Mouse (Mus musculus): Measurements from ENCODE around the gene Fosl2.

Gene Fosl2

DNA sequence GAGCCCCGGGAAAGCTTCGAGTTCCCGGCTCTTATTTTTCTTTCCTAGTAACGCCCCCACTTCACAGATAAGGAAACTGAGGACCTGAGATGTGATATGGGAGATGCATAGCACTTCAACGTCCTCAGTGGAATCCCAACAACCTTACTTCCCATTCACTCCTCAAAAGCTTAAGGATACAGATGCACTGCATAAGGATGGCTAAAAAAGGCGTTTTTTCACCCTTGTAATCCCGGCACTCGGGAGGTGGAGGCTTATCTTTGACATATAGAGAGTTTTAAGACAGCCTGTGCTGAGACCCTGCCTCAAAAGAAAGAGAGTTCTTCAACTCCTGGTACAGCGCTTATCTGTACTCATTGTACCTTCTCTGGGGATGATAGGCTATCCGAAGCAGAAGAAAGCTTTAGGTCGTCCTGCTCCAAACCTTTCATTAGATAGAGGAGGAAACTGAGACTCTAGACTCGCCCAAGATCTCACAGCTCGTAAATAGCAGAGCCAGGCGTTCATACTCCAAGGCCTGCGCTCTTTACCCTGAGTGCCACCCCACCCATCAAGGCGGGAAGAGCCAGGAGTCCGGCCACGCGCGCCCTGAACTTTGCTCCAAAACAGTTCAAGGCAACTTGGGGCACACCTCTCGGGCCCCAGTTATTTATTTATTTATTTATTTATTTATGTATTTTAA lies 1.4 kb upstream of the Fosl2 start:
- DNase-seq (ENCODE audit: low spot score in 2 of 2), result peak in 1 of 2 experiments; percentile 32

DNA sequence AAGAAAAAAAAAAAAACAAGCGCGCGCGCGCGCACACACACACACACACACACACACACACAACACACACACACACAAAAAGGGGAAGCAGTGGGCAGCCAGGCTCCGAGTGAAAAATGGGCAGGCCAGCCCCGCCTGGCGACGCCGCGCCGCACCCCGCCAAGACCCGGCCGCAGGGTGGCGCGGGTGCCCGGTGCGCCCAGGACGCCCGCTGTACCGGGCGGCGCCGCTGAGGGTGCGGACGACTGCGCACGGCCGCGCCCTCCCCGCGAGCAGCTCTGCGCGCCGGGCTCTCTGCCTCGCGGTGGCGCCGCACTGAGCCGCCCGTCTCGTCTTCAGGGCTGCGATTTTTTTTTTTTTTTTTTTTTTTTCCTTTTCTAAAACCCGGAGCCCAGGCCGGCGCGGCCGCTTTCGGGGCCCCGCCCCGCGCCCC lies 682 bp upstream of the Fosl2 start:
- DNase-seq (ENCODE audit: low spot score in 2 of 2), result peak in 1 of 2 experiments; percentile 50

DNA sequence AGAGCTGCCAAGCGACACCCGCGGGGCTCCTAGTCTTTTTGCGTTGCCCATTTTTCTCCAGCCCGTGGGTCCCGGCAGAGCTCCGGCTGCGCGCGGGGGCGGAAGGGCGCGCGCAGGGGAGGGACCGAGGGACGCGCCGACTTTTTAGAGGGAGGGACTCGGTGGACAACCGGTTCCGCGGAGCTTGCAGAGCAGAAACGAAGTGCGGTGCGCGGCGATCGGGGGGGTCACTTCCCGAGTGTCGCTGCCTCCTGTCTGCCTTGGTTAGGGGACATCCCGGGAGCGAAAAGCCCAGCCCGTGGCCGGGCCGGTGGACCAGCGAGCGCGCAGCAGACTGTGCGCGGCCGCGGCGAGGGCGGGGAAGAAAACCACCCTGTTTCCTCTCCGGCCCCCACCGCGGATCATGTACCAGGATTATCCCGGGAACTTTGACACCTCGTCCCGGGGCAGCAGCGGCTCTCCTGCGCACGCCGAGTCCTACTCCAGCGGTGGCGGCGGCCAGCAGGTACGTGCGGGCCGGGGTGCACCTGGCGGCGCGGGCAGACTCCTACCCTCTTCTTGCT lies 781 bp downstream of the Fosl2 start:
- peak in 1 of 2 experiments; percentile 50 for DNase-seq (ENCODE audit: low spot score in 2 of 2)

DNA sequence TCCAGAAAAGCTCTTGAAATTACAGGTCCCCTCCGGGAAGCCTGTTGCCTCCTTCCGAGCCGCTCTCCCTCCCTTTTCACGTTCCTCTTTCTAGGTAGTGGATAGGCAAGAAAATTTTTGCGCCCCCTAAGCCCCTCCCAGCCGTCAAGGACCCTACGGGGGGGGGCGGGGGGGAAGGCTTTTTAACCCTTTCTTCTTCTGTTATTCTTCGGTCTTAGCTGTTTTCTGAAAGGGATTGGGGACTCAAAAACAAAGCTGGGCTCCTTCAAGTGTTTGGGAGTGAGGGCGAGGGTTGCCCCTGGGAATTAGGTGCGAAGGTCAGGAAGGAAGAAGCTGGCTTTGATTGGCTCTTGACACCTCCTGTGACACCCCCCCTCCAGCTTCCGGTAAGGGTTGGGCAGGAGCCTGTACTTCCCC lies 1.5 kb downstream of the Fosl2 start:
- DNase-seq (ENCODE audit: low spot score in 2 of 2), result no peak

DNA sequence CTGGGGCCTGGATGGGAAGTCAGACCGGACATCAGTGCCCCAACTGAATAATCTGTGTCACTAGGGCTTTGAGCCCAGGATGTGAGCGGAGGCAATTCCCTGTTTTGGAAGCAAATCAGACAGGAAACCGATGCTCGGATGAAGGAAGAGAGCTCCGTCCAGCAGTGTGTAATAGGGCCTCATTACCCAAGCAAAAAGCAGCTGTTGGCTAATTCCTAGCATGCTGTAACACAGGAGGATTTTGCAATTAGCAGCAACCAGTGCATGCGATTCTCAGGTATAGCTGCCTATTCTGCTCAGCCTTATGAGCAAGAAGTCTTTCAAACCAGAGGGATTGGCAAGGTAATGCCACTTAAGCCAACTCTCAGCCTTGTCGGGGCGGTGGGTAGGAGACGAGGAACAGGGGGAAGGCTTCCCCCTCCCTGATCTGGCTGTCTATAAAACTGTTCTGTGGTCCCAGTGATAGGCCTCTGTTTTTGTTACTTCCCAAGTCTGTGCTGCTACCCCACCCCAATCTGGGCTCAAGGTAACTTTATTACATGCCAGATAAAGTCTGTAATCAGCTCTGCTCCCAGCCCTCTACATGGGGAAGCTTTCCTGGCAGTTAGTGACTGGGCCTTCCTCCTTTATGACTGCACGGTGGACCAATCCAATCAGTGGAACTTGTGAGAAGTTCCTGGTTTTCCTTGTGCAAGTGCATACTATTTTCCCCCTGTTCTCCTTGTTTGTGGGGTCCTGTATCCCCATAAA lies 3.0 kb downstream of the Fosl2 start:
- no peak for DNase-seq (ENCODE audit: low spot score in 2 of 2)

DNA sequence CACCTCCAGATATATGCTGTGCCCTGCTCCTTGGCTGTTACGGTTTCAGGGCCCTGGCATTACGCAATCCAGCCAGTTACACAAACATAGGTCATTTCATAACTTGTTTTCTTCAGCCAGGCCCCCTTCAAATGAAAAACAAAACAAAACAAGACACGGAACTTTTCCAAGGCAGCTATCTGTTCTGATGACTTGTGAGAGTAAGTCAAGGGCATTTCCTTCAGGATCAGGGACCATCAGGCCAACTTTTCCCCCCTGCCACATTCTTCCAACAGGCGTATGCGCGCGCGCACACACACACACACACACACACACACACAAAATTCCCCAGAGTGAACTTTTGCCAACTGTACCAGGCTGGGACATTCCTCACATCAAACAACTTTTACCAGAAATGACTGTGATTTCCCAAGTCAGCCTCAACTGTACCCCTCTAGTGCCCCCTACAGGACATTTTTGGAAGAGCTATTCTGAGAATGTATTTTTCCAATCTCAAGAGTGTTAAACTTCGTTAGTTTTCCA lies 4.0 kb downstream of the Fosl2 start:
- peak in 1 of 2 experiments; percentile 65 for DNase-seq (ENCODE audit: low spot score in 2 of 2)

DNA sequence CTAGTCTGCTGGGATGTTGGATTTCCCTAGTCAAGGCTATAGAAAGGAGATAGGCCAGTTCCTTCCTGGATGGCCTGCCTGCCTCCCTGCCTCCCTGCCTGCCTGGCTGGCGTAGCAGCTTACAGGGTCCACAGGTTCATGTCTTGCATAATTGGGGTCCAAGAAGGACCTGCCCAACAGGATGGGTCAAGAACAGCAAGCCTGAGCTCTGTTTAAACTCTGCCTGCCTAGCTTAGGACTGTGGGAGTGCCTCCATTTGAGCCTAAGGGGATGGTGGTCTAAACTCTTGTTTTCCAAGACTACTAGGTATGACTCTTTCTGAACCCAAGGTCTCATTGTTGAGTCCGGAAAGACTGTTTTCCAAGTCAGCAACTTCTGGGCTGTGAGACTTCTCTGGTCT lies 6.3 kb downstream of the Fosl2 start:
- no peak for DNase-seq (ENCODE audit: low spot score in 2 of 2)

DNA sequence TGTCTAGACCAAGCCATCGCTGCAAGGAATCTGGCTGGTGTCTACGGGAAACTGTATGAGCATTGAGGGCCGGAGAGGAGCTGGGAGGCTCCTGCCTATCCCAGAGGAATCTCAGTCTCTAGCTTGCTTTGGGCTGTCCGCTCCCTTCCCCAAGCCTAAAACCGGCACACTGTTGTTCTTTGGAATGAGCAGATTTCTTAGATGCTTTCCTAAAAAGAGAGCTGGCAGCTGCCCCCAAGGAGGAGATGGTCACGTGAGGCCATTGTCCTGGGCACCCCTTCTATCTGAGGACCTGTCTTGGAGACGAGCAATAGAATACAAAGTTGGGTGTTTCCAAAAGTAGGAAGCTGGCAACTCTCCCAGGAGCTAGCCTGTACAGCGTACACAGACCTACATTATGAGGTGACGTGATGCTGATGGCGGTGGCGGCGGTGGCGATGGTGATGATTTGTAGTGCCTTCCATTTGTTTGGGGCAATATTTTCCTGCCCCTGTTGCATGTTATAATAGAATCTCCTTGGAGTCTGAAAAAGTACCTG lies 7.9 kb downstream of the Fosl2 start:
- DNase-seq (ENCODE audit: low spot score in 2 of 2), result no peak

DNA sequence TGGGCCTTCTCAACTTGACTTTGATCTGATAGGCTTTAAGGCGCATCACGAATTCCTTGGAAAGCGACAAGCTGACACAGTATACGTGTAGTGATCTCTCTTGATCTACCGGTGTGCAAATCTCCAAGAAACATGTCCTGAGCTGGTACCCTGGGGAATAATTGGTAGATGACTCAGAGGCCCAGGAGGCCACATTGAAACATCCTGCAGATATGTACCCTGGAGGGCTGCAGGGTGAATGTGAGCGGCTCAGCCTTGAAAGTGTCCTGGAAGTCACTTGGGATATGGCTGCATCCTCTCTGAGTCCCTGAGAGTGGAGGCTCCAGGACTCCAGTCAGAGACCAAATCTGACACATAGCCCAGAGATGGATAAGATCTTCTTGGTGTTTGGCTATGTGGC lies 10.7 kb downstream of the Fosl2 start:
- no peak for DNase-seq (ENCODE audit: low spot score in 2 of 2)

DNA sequence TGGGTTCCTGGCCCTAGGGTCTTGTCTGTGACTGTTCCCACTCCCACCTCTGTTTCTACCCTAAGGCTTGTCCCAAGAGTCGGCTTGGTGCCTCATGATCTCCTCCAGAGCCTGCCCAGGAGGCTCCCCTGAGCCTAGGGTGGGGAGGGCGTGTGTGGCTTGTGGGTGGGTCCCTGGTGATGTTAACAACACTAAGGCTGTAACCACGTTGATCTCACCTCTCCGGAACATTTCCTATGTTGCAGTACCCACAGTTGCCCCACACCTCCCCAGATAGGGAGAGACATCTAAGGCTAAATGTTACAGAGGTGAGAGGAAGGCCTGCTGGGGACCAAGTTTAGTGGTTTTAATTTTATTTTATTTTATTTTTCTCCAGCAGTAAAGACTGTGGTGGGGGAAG lies 13.0 kb downstream of the Fosl2 start:
- no peak for DNase-seq (ENCODE audit: low spot score in 2 of 2)

DNA sequence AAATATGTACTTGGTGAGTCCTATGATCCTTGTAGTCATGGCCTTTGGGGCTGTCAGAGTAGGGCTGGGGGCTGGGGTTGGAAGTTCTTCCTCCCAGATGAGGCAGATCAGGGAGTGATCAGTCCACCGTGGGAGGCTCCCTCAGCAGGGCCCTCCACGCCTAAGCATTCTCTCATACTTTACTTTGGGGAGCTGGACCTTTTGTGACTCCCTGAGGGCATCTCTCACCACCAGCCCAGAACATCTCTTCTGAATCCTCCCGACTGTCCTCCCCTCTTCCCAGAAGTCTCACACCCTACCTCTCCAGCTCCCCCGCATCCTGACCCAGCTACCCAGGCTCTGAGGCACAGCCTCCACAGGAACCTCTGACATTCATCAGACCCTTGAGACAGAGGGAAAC lies 15.6 kb downstream of the Fosl2 start:
- no peak for DNase-seq (ENCODE audit: low spot score in 2 of 2)

DNA sequence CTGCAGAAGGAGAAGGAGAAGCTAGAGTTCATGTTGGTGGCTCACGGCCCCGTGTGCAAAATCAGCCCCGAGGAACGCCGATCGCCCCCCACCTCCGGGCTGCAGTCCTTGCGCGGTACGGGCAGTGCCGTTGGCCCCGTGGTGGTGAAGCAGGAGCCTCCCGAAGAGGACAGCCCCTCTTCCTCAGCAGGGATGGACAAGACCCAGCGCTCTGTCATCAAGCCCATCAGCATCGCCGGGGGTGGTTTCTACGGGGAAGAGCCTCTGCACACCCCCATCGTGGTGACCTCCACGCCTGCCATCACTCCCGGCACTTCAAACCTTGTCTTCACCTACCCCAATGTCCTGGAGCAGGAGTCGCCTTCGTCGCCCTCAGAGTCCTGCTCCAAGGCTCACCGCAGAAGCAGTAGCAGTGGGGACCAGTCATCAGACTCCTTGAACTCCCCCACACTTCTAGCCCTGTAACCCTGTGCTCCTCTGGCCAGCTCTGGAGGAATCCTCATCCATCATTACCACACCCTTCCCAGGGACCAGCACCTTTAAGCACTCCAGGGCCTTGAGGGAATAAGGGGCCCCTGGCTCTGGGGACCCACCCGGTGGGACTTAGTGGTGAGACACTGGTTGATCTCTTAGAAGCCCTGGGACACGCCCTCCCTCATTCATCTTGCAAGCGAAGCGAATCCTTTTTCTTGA lies 17.3 kb downstream of the Fosl2 start:
- DNase-seq (ENCODE audit: low spot score in 2 of 2), result no peak

DNA sequence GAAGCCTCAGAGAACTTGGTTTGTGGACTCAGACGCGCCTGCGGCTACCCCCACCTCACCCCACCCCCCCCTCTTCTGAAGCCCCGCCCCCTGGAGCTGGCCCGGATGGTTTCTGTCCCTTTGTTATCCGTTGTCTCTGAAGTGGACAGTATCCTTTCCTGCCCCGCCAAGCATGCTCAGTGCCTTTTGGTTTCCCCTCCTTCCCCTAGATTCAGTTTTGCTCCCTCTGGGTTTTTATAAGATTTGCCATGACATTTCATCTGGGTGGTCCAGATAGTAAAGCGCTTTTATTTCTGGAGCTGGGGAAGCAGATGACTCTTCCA lies 17.8 kb downstream of the Fosl2 start:
- DNase-seq (ENCODE audit: low spot score in 2 of 2), result no peak

DNA sequence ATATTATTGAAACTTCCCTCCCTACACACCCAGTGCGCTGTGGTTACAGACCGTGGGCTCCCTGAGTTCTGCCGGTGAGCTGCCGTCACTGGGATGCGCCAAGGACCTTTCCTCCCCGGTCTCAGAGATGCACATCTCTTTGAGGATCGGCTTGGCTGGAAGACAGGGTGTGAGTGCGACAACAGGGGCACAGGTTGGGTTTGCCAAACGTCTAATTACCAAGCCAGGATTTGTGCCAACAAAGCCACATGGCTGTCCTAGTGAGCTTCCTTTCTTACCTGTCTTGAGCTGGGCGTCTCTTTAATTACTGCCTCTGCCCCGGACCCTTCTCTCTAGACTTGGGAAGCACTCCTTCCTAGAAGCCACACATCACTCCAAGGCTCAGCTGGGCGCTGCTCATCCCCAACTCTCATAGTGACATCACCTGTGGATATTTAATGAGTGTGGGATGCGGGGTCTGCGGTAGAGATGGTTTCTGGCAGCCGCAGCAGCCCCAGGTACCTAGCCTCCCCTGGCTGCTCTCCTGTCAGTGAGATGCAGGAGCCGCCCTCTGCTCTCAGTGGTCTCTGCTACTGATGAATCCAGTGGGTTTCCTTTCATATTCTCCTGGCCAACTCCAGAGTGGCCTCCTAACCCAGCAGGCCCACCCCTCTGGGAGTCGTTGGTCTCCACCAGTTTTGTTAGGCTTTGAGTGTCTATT lies 18.3 kb downstream of the Fosl2 start:
- DNase-seq (ENCODE audit: low spot score in 2 of 2), result no peak

DNA sequence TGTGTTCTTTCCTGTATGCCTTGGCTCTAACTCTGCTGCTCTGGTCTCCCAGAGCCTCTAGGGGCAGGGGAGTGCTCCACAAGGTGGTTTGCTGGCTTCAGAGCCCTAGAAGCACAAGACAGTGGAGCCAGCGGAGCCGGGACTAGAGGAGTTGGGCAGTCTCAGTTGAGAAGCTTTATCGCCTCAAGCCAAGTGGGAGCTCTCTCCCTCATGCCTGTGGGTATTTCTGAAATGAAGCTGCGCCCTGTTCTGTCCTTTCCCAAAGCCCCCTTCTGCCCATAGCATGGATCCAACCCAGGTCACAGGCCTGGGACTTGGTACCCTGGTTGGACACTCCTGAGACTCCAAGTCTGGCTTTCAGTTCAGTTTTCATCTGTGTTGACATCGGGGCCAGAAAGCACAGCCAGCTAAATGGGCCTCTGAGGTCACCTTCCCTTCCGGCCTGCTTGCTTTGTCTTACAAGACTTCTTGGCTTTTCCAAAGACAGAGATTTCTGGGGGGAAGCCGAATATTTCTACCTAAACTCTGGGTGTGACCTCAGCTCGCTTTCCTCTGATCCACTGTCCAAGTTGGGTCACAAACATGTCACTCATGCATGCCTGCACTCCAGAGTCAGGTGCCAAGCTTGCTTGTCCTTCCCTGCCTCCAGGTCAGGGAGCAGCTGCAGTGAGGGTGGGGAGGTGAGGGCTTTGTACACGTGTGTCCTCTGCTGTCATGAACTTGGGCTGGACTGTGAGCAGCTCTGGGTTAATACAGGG lies 19.5 kb downstream of the Fosl2 start:
- no peak for DNase-seq (ENCODE audit: low spot score in 2 of 2)

DNA sequence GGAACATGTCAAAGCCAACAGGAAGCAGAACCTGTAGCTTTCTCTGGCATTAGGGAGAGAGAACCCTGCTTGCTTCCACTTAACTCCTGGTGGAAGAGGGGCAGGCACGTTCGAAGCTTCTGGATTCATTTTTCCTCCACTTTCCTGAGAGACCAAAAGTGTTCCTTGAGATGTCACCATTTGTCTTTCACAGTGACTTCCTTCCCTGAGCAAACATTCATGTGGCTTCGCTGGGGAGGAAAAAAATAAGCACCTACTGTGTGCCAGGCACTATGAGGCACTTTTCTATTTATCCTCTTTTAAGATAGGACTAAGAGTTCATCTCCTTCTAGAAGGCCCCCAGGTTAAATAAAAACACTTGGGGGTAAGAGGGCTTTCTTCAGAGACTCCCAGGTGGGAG lies 20.3 kb downstream of the Fosl2 start:
- no peak for DNase-seq (ENCODE audit: low spot score in 2 of 2)

DNA sequence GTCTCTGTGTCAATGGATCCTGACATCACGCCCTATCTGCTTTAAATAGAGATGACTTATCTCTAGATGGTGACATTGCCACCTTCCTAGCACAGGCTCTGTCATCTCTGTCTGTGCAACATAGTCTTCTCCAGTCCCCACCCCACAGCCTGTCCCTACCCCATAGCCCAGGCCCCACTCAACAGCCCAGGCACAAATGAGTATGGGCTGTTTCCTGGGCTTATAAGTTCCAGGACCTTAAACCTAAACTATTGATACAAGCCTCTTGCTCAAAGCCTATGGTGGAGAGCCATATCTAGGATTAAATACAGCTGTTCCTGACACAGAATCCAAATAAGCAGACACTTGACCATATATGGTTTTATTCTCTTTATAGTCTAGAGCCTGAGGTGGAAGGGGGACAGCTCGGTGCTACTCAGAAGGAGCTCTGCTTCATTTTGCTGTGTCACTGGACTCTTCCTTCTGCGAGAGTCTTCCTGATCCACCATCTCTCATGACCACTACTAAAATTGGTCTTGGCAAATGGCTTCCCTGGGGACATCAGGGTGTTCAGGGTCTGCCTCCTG lies 28.0 kb downstream of the Fosl2 start:
- no peak for DNase-seq (ENCODE audit: low spot score in 2 of 2)

DNA sequence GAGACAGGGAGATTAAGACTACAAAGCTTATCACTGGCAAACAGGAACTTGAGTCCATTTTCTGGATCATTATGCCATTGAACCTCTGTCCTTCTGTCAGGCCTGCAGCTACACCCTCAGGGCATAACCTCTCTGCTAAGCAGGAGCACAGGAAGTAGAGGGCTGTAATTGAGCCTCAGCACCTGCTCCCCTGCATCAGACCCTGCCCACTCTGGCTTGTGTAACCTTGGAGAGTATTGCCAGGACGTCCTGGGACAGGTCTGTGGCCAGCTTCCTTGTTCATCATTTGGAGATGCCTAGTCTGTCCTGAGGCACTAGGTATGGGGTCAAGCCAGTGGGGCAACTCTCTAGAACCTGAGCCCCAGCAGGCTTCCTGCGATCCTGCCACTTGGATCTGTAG lies 36.6 kb downstream of the Fosl2 start:
- DNase-seq (ENCODE audit: low spot score in 2 of 2), result no peak

DNA sequence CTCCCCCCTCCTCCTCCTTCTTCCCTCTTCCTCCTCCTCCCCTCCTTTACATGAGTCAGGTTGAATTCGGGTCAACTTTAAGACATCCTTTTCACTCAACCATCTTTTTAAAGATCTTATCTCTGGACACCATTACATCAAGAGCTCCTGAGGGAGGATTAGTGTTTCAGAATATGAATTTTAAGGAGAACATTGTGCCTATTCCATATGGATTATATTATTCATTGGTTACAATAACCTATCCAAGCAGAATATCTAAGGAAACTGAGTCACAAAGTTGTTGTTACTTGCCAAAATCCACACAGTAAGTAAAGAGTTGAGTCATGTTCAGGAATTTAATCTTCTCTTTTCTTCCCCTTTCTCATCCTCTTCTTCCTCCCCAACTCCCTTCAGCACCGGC lies 41.2 kb downstream of the Fosl2 start:
- no peak for DNase-seq (ENCODE audit: low spot score in 2 of 2)

DNA sequence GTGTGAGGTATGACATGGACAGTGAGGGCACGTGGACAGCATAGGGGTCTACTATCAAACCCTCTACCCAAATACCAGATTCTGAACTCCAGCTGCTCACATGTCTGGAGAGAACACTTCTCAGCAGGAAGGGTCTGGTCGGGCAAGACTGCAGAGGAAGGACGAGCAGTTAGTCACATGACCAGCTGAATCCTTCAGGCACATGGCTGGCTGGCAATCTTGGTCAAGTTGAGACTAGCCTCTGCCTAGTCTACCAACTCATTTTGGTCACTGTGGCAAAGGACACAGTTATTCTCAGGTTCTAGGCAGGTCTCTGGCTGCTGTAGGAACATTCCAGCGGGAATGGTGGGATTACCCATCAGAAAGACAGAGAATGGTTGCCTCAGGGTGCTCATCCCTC lies 42.1 kb downstream of the Fosl2 start:
- DNase-seq (ENCODE audit: low spot score in 2 of 2), result no peak

Data from left cerebral cortex, adult 9 months (tissue).